Mouse (Mus musculus): ENCODE results near the gene Pank3. TPM values are rescaled to one million over a fixed set of nuclear protein-coding genes. Genes with fewer than 3 reads are reported as not detected.

Pank3 gene
- polyA plus RNA-seq, 1 experiment, result 25.3 TPM

DNA sequence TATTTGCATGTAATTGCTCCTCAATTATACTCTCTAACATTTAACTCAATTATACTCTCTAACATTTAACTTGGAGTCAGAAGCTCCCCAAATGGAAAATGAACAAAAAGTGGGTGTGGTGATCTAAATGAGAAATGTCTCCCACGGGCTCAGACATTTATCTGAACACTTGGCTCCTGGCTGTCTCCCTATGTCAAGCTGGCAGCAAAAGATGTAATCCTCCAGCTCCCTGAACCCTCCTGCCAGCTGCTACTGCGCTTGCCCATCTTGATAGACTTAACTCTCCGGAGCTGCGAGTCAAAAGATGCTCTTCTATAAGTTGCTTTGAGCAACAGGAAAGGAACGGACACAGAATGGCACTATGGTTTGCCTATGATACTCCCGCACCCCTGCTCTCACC, 24.7 kb upstream of the Pank3 start:
- no peaks in the 10 kb centered on the region for H3K4me1 ChIP-seq (ENCODE audit: control insufficient read depth, insufficient read depth, low read length)
- no peak overlapping the region for H3K4me3 ChIP-seq (ENCODE audit: insufficient read depth, low read length)
- TF ChIP-seq CTCF (IDR thresholded peaks at IDR 0.05; ENCODE audit: low read depth, low read length) (no peak), POLR2A (IDR thresholded peaks at IDR 0.05; ENCODE audit: borderline replicate concordance, low read depth, low read length) (no peak)
- no peak overlapping the region for H3K27ac ChIP-seq (ENCODE audit: insufficient read depth, low read depth, low read length)

DNA sequence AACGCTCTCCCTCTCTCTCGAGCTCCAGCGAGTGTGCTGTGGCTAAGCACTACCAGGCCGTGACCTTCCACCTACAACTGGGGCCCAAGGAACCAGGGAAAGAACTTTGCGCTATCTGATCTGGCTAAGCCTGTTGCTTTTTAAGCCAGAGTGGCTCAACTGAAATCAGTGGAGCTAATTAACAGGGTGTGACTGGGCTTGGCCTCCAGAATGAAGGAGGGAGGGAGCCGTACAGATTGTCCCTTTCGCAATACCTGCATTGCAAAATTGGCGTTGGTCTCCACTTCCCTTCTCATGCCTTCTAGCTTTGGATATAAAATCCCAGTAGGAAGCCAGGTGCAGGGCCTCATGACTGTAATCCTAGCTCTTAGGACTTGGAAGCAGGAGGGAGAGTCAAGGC, 18.7 kb upstream of the Pank3 start:
- TF ChIP-seq POLR2A (IDR thresholded peaks at IDR 0.05; ENCODE audit: borderline replicate concordance, low read depth, low read length), result no peak
- no peak for TF ChIP-seq CTCF (IDR thresholded peaks at IDR 0.05; ENCODE audit: low read depth, low read length)
- no peak overlapping the region for H3K4me3 ChIP-seq (ENCODE audit: insufficient read depth, low read length)
- H3K4me1 ChIP-seq (ENCODE audit: control insufficient read depth, insufficient read depth, low read length), result peaks cover 9% of the 10 kb centered on the region
- no peak overlapping the region for H3K27ac ChIP-seq (ENCODE audit: insufficient read depth, low read depth, low read length)

DNA sequence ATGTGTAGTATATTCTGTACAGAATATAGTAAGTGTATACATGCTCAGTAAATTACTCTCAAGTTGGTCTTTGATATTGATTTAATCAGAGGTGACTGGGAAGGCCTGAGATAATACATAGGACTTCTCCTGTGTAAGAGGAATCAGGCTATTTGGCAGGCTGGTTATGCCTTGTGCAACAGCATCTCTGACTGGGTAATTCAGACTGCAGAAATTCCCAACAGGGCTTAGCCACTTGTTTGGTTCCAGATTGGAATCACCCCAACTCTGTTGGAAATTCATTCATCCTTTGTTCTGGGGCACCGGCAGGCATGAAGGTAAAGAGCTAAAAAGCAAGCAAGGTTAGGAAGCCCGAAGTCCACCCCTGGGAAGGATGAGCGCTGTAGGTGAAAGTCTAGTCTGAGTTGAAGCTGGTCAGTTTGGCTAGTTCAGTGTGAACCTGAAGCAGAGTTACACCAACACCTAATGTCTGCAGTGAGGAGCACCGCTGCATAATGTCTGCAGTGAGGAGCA, 14.3 kb upstream of the Pank3 start:
- Histone ChIP-seq H3K4me1 (ENCODE audit: control insufficient read depth, insufficient read depth, low read length) (peaks cover 9% of the 10 kb centered on the region), H3K27ac (ENCODE audit: insufficient read depth, low read depth, low read length) (no peak overlapping the region), H3K4me3 (ENCODE audit: insufficient read depth, low read length) (no peak overlapping the region)
- TF ChIP-seq CTCF (IDR thresholded peaks at IDR 0.05; ENCODE audit: low read depth, low read length) (no peak), POLR2A (IDR thresholded peaks at IDR 0.05; ENCODE audit: borderline replicate concordance, low read depth, low read length) (no peak)

DNA sequence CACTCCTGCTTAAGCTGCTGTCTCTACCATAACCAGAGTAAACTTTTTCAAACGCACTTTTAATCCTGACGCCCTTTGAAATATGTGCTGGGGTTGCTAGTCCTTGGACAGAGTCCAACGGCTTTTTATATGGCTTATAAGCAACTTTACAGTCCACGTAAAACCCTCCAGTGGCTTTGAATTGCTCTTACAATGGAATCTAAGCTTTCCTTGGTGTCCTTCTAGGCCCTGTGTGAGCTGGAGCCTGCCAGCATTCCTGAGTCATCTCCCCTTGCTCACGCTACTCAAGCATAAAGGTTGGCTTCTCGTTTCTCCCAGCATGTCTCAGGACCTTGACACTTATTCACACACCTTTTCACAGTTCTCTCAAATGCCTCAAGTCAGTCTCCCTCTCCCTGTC, 13.7 kb upstream of the Pank3 start:
- Histone ChIP-seq H3K4me3 (ENCODE audit: insufficient read depth, low read length) (no peak overlapping the region), H3K4me1 (ENCODE audit: control insufficient read depth, insufficient read depth, low read length) (peaks cover 6% of the 10 kb centered on the region), H3K27ac (ENCODE audit: insufficient read depth, low read depth, low read length) (no peak overlapping the region)
- no peak for TF ChIP-seq POLR2A (IDR thresholded peaks at IDR 0.05; ENCODE audit: borderline replicate concordance, low read depth, low read length)
- no peak for TF ChIP-seq CTCF (IDR thresholded peaks at IDR 0.05; ENCODE audit: low read depth, low read length)

DNA sequence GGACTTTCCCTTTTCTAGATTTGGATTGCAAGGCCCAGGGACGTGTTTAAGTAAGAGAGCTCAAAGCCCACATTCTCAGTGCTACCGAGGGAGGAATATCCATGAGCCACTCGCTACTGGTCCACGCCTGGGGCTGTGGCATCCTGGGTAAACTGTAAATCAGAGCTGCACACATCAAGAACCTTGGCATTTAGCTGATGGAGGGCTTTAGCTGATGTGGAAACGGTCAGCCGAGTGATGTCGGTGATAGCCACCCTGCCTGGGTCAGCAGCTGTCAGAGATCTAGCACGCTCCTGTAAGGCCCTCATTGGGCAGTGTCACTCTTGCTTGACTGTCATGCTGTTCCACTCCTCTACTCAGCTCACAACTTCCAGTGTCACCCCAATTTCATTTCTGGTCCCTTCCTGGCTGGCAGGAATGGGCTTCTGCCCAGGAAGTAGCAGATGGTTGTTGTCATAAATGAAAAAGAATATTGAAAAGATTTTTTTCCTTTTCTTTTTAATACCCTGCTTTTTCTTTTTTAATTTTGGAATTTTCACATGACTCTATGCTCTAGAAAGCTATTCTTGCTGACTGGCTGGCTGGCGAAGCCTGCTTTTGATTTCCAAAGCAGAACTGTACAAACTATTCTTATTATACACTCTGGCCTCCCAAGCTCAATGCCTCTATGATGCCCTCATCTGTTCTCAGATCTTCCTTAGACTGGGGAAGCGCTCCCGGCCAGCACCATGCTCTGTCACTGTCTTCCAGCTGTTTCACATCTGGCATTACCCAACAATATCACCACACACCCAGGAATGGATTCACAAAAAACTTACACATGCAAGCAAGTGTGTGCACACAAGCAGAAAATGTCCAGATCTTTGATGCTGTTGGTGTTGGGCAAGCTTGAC, 12.6 kb upstream of the Pank3 start:
- Histone ChIP-seq H3K27ac (ENCODE audit: insufficient read depth, low read depth, low read length) (no peak overlapping the region), H3K4me3 (ENCODE audit: insufficient read depth, low read length) (no peak overlapping the region), H3K4me1 (ENCODE audit: control insufficient read depth, insufficient read depth, low read length) (no peaks in the 10 kb centered on the region)
- no peak for TF ChIP-seq POLR2A (IDR thresholded peaks at IDR 0.05; ENCODE audit: borderline replicate concordance, low read depth, low read length)
- TF ChIP-seq CTCF (IDR thresholded peaks at IDR 0.05; ENCODE audit: low read depth, low read length), result no peak

DNA sequence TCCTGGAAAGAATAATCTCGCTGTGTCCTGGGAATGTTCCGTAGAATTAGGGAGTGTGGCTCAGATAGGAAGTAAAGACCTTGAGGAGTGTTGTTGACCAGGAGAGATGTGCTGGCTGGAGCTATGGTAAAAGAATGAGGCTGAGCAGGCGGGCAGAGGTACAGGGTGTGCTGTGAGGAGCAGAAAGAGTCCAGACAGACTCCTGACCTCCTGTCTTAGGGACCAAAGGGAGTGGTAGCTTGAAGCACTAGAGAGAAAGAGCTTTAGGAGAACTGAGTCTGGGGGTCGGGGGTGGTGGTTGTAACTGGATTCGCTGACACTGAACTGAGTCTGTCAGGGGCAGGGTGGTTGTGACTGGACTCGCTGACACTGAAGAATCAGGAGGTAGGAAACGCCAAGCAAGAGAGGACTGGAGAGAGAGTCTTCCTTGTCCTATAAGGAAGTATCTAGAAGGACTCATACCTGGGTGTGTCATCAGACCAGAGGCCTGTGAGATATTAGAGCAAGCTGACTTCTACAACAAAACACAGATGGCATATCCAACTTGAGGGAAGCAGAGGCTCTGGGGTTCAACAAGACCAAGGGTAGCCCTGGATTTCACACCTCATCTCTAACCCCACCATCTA, 9.2 kb upstream of the Pank3 start:
- no peak overlapping the region for H3K4me3 ChIP-seq (ENCODE audit: insufficient read depth, low read length)
- no peaks in the 10 kb centered on the region for H3K4me1 ChIP-seq (ENCODE audit: control insufficient read depth, insufficient read depth, low read length)
- no peak overlapping the region for H3K27ac ChIP-seq (ENCODE audit: insufficient read depth, low read depth, low read length)
- TF ChIP-seq CTCF (IDR thresholded peaks at IDR 0.05; ENCODE audit: low read depth, low read length) (no peak), POLR2A (IDR thresholded peaks at IDR 0.05; ENCODE audit: borderline replicate concordance, low read depth, low read length) (no peak)

DNA sequence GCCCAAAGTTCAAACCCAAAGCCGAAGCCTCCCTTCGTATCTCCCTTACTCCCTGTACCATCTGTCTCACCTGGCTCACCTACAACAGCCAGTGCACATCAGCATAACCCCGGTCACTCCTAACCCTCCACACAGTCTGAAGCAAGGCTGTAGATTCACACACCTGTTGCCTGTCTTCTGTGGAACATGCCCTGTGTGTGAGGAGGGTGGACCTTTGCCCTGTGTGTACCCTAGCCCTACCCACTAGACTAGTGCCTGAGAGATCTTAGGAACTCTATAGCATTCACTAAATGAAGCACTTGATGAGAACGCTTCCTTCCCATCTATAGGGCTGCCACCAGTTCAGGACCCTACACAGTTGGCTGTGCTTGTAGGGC, 8.7 kb upstream of the Pank3 start:
- Histone ChIP-seq H3K4me1 (ENCODE audit: control insufficient read depth, insufficient read depth, low read length) (no peaks in the 10 kb centered on the region), H3K27ac (ENCODE audit: insufficient read depth, low read depth, low read length) (no peak overlapping the region), H3K4me3 (ENCODE audit: insufficient read depth, low read length) (no peak overlapping the region)
- TF ChIP-seq POLR2A (IDR thresholded peaks at IDR 0.05; ENCODE audit: borderline replicate concordance, low read depth, low read length), result no peak
- no peak for TF ChIP-seq CTCF (IDR thresholded peaks at IDR 0.05; ENCODE audit: low read depth, low read length)

DNA sequence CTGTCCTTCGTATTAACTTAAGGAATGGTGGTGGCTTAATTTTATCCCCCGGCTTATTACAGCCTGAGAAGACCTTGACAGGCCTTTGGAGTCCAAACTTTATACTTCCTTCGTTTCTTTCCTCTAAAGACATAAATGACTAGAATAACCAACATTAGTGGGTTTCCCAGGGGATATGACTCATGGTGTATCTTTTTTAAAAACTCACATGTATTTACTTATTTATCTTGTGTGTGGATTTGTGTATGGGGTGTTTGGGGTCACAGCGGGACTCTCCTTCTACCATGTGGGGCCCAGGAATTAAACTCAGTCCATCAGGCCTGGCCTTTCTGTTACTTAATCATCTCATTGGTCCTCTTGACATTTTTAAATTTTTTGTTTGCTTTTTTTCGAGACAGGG, 2.4 kb upstream of the Pank3 start:
- Histone ChIP-seq H3K4me1 (ENCODE audit: control insufficient read depth, insufficient read depth, low read length) (peaks cover 5% of the 10 kb centered on the region), H3K4me3 (ENCODE audit: insufficient read depth, low read length) (no peak overlapping the region), H3K27ac (ENCODE audit: insufficient read depth, low read depth, low read length) (no peak overlapping the region)
- no peak for TF ChIP-seq POLR2A (IDR thresholded peaks at IDR 0.05; ENCODE audit: borderline replicate concordance, low read depth, low read length)
- no peak for TF ChIP-seq CTCF (IDR thresholded peaks at IDR 0.05; ENCODE audit: low read depth, low read length)

DNA sequence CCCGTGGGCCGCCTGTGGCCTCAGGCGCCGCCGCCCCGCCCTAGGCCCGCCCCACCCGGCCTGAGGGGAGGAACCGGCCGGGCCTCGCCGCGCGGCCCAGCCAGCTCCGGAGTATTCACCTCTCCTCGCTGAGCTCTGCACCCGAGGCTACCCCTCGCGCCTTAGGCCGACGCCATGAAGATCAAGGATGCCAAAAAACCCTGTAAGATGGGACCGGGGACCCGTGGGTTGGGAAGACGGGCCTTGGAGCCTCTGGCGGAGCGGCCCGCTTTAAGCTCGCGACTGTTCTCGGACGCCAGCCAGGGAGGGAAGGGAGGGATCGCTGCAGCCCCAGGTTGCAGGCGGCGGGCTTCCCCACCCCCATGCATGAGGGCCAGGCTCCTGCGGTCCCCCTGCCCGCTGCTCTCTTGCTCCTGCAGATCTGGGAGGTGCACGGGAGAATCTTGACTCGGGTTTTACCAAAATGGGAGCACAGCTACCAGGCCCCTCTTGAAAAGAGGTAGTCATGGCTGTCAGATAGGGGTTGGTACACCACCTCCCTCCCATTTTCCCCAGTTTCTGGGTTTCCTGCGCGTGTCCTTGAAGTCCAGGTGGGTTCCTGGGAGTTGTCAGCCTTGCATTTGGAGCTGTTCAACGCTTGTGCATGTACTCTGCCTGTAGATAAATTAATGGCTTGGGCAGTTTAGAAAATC, 608 bp downstream of the Pank3 start:
- Histone ChIP-seq H3K4me1 (ENCODE audit: control insufficient read depth, insufficient read depth, low read length) (peaks cover 14% of the 10 kb centered on the region), H3K27ac (ENCODE audit: insufficient read depth, low read depth, low read length) (peak overlapping the region; percentile 67), H3K4me3 (ENCODE audit: insufficient read depth, low read length) (peak overlapping the region; percentile 69)
- TF ChIP-seq POLR2A (IDR thresholded peaks at IDR 0.05; ENCODE audit: borderline replicate concordance, low read depth, low read length) (no peak), CTCF (IDR thresholded peaks at IDR 0.05; ENCODE audit: low read depth, low read length) (no peak)
